Comparison of ENCODE assay signal across 10 mouse cellular contexts in the genomic region with DNA sequence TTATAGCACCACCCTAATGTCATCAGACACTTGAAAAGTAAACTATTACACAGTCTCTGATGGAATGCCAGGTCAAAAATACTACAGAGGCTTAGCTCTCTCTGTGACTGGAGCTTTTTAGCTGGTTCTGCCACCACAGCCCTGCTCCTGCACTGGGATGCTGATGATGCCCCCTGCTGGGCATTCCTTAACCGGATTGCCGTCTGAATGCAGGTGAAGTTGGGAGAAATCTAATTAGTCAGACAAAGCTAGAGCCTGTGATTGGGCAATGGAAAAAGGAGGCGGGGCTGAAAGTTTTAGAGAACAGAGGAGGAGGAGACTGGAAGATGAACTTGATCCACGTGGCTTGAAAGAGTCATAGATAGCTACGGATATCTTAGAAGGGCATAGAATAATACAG. TPM values are rescaled to one million over a fixed set of nuclear protein-coding genes. Genes with fewer than 3 reads are reported as not detected.
DNase-seq lines count a peak whose midpoint lies in the region; ATAC-seq and TF ChIP-seq lines count a peak whose summit lies in the region.
"Had no signal": no experiment of that assay in that cellular context is flagged by ENCODE, and none has a peak within 500 bp of the region (broad histone marks: within the 10 kb centered on the region; RNA-seq: fewer than 3 reads in every experiment).

No protein-coding gene starts in this region.

- H3K36me3 ChIP-seq in forebrain, embryonic 14.5 days (ENCODE audit: control insufficient read depth, insufficient read depth, low read length): no peaks in the 10 kb centered on the region
- no peaks in the 10 kb centered on the region for H3K36me3 ChIP-seq in intestine, postnatal 0 days (ENCODE audit: control insufficient read depth, insufficient read depth)
- no peaks in the 10 kb centered on the region for H3K36me3 ChIP-seq in liver, postnatal 0 days (replicated peaks; ENCODE audit: insufficient read depth, low read length)
- no peaks in the 10 kb centered on the region for H3K36me3 ChIP-seq in splenic B cell, adult 2 months (ENCODE audit: control insufficient read depth, insufficient read depth, low read length, poor library complexity, severe bottlenecking)

- H3K27me3 ChIP-seq in forebrain, embryonic 14.5 days (replicated peaks; ENCODE audit: control insufficient read depth, insufficient read depth, low read length): no peaks in the 10 kb centered on the region
- no peaks in the 10 kb centered on the region for H3K27me3 ChIP-seq in intestine, postnatal 0 days (replicated peaks; ENCODE audit: control insufficient read depth, insufficient read depth, low read length)
- no peaks in the 10 kb centered on the region for H3K27me3 ChIP-seq in liver, postnatal 0 days (ENCODE audit: insufficient read depth, low read length)
- H3K27me3 ChIP-seq in splenic B cell, adult 2 months (ENCODE audit: control insufficient read depth, insufficient read depth, low read length, poor library complexity, severe bottlenecking): no peaks in the 10 kb centered on the region

- peak; percentile 75 for TF ChIP-seq CTCF in intestine, postnatal 0 days (IDR thresholded peaks at IDR 0.05; ENCODE audit: low read depth)
- peak; percentile 67 for TF ChIP-seq CTCF in liver, postnatal 0 days (IDR thresholded peaks at IDR 0.05; ENCODE audit: low read depth)

- peak; percentile 34; the same call in 1 of the 2 replicates for ATAC-seq in forebrain, embryonic 14.5 days
- ATAC-seq in intestine, postnatal 0 days: peak; percentile 75
- ATAC-seq in liver, postnatal 0 days: peak; percentile 84

- no peaks in the 10 kb centered on the region for H3K4me1 ChIP-seq in forebrain, embryonic 14.5 days (ENCODE audit: control insufficient read depth, insufficient read depth, low read length)
- H3K4me1 ChIP-seq in intestine, postnatal 0 days (replicated peaks; ENCODE audit: control insufficient read depth, insufficient read depth, low read length): no peaks in the 10 kb centered on the region
- H3K4me1 ChIP-seq in liver, postnatal 0 days (ENCODE audit: insufficient read depth): no peaks in the 10 kb centered on the region

- no peak overlapping the region for H3K27ac ChIP-seq in forebrain, embryonic 14.5 days (ENCODE audit: low read depth, low read length)
- no peak overlapping the region for H3K27ac ChIP-seq in intestine, postnatal 0 days (ENCODE audit: low read depth, low read length)
- no peak overlapping the region for H3K27ac ChIP-seq in liver, postnatal 0 days (ENCODE audit: low read depth)

- H3K4me3 ChIP-seq in forebrain, embryonic 14.5 days (ENCODE audit: low read depth, low read length): no peak overlapping the region
- no peak overlapping the region for H3K4me3 ChIP-seq in intestine, postnatal 0 days (ENCODE audit: low read depth, low read length)
- H3K4me3 ChIP-seq in liver, postnatal 0 days (ENCODE audit: low read depth, low read length): no peak overlapping the region

- H3K9me3 ChIP-seq in forebrain, embryonic 14.5 days (replicated peaks; ENCODE audit: control insufficient read depth, low read length): no peaks in the 10 kb centered on the region
- no peaks in the 10 kb centered on the region for H3K9me3 ChIP-seq in intestine, postnatal 0 days (ENCODE audit: control insufficient read depth)
- H3K9me3 ChIP-seq in liver, postnatal 0 days (ENCODE audit: low read length): no peaks in the 10 kb centered on the region

- no peak overlapping the region for H3K4me2 ChIP-seq in forebrain, embryonic 14.5 days (ENCODE audit: low read length)
- no peak overlapping the region for H3K4me2 ChIP-seq in intestine, postnatal 0 days (replicated peaks; ENCODE audit: low read depth)
- H3K4me2 ChIP-seq in liver, postnatal 0 days (ENCODE audit: low read depth, low read length): no peak overlapping the region

- no peak overlapping the region for H3K9ac ChIP-seq in forebrain, embryonic 14.5 days (ENCODE audit: low read length)
- no peak overlapping the region for H3K9ac ChIP-seq in intestine, postnatal 0 days (ENCODE audit: low read depth, low read length)
- no peak overlapping the region for H3K9ac ChIP-seq in liver, postnatal 0 days (replicated peaks)

- no peak for TF ChIP-seq EP300 in liver, postnatal 0 days (IDR thresholded peaks at IDR 0.05; ENCODE audit: low read depth)

- WGBS in forebrain, embryonic 14.5 days: 9% methylated on average over 5 of the region's 5 CpGs
- 18% methylated on average over 5 of the region's 5 CpGs for WGBS in intestine, postnatal 0 days
- WGBS in liver, postnatal 0 days (ENCODE audit: insufficient replicate concordance): 11% methylated on average over 5 of the region's 5 CpGs

- DNase-seq in cerebellum, adult 18-20 months: peak; percentile 12 to 18
- no peak for DNase-seq in cerebellum, postnatal 4 days (ENCODE audit: low spot score in 2 of 2)
- DNase-seq in 3134 (ENCODE audit: extremely low read depth, insufficient read length, low spot score): peak; percentile 14
- peak; percentile 31 for DNase-seq in adrenal gland, adult 8-10 months
- peak; percentile 39 for DNase-seq in forebrain, embryonic 14.5 days (ENCODE audit: low spot score)
- peak; percentile 75 for DNase-seq in liver, postnatal 0 days
- peak; percentile 57 for DNase-seq in splenic B cell, adult 2 months (ENCODE audit: low read depth, low spot score)

RNA-seq across cellular contexts. Expression of a gene that starts 13.7 kb away (rescaled TPM):
- total RNA-seq in adrenal gland, adult 8-10 months (2022): 1 to 10 TPM in 3 of 4 experiments, under 1 TPM in 1; 0.64 to 2.3 (median 1.5) TPM
- 3.8 and 4.5 TPM in 2 replicates for polyA plus RNA-seq in forebrain, embryonic 14.5 days (2014; fragmentation: Nextera tagmentation; extraction: Ambion mirVana)
- polyA plus RNA-seq in intestine, postnatal 0 days (2015; fragmentation: Nextera tagmentation; extraction: Ambion mirVana): 0.29 and 0.71 TPM in 2 replicates
- polyA plus RNA-seq in liver, postnatal 0 days (2015; fragmentation: Nextera tagmentation; extraction: Ambion mirVana): not detected in 2 replicates
- polyA plus RNA-seq: C2C12 had no signal

RNA-seq across cellular contexts. Expression of a gene that starts 20.0 kb away (rescaled TPM):
- total RNA-seq in adrenal gland, adult 8-10 months (2022): not detected
- polyA plus RNA-seq in forebrain, embryonic 14.5 days (2014; fragmentation: Nextera tagmentation; extraction: Ambion mirVana): 1.7 and 2.1 TPM in 2 replicates
- not detected in 2 replicates for polyA plus RNA-seq in intestine, postnatal 0 days (2015; fragmentation: Nextera tagmentation; extraction: Ambion mirVana)
- not detected in 2 replicates for polyA plus RNA-seq in liver, postnatal 0 days (2015; fragmentation: Nextera tagmentation; extraction: Ambion mirVana)
- polyA plus RNA-seq: C2C12 had no signal

RNA-seq across cellular contexts. Expression of a gene that starts 41.5 kb away (rescaled TPM):
- 10 to 100 TPM; 12.5 to 24.1 (median 19.2) TPM for total RNA-seq in adrenal gland, adult 8-10 months (2022)
- polyA plus RNA-seq in forebrain, embryonic 14.5 days (2014; fragmentation: Nextera tagmentation; extraction: Ambion mirVana): 14.1 and 14.8 TPM in 2 replicates
- polyA plus RNA-seq in intestine, postnatal 0 days (2015; fragmentation: Nextera tagmentation; extraction: Ambion mirVana): 6.3 and 7.1 TPM in 2 replicates
- polyA plus RNA-seq in liver, postnatal 0 days (2015; fragmentation: Nextera tagmentation; extraction: Ambion mirVana): 4.4 and 4.5 TPM in 2 replicates

RNA-seq across cellular contexts. Expression of a gene that starts 43.1 kb away (rescaled TPM):
- under 1 TPM in 1 of 4 experiments, not detected in 3; 0.15 TPM for total RNA-seq in adrenal gland, adult 8-10 months (2022)
- polyA plus RNA-seq in forebrain, embryonic 14.5 days (2014; fragmentation: Nextera tagmentation; extraction: Ambion mirVana): not detected in 2 replicates
- polyA plus RNA-seq in intestine, postnatal 0 days (2015; fragmentation: Nextera tagmentation; extraction: Ambion mirVana): not detected in 2 replicates
- not detected in 2 replicates for polyA plus RNA-seq in liver, postnatal 0 days (2015; fragmentation: Nextera tagmentation; extraction: Ambion mirVana)
- total RNA-seq: left cerebral cortex, postnatal 25 days had no signal
- polyA plus RNA-seq: C2C12 had no signal

RNA-seq across cellular contexts. Expression of a gene that starts 46.6 kb away (rescaled TPM):
- 1 to 10 TPM in 1 of 4 experiments, under 1 TPM in 3; 0.24 to 3.5 (median 0.60) TPM for total RNA-seq in adrenal gland, adult 8-10 months (2022)
- 0.32 and 0.68 TPM in 2 replicates for polyA plus RNA-seq in forebrain, embryonic 14.5 days (2014; fragmentation: Nextera tagmentation; extraction: Ambion mirVana)
- polyA plus RNA-seq in intestine, postnatal 0 days (2015; fragmentation: Nextera tagmentation; extraction: Ambion mirVana): 40.0 and 42.0 TPM in 2 replicates
- 75.3 and 76.1 TPM in 2 replicates for polyA plus RNA-seq in liver, postnatal 0 days (2015; fragmentation: Nextera tagmentation; extraction: Ambion mirVana)
- total RNA-seq: left cerebral cortex, postnatal 25 days had no signal

Comparison
In these comparisons a context has a peak if more than half of its experiments do, and no peak if none do; other contexts are left out.
1. DNase-seq: peak in cerebellum, adult 18-20 months (2 of 2), 3134 (single experiment), adrenal gland, adult 8-10 months (single experiment), forebrain, embryonic 14.5 days (single experiment), liver, postnatal 0 days (single experiment) and splenic B cell, adult 2 months (single experiment); none in cerebellum, postnatal 4 days (0 of 2).
2. ATAC-seq: peak in every context shown above with its lines; median percentile 84 in liver, postnatal 0 days; 75 in intestine, postnatal 0 days; 34 in forebrain, embryonic 14.5 days.